Mouse (Mus musculus): Measurements from ENCODE around the gene Mbnl2. TPM values are rescaled to one million over a fixed set of nuclear protein-coding genes. Genes with fewer than 3 reads are reported as not detected.
A peak's percentile ranks its signal among the peaks of the same experiment; 100 is the strongest.

The Mbnl2 gene
- polyA plus RNA-seq, 1 experiment = 24.6 TPM

DNA sequence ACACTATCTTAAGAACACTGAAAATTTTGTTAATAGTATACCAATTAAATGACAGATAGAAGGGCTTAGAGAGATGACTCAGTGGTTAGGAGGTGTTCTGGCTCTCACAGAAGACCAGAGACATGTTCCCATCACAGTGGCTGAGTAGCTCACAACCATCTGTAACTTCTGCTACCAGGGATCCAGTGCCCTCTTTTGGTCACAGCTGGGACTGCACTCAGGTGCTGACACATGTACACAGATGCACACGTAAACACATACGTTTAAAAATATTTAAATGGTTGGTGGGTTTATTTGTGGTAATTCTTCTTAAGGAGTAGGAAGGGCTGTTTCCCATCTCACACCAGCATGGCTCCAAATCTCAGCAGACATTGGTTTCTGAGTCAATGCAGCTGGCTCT is 19.3 kb upstream of the Mbnl2 start:
- Histone ChIP-seq H3K4me3 (replicated peaks; ENCODE audit: control insufficient read depth, low read depth, low read length) (no peak overlapping the region), H3K27ac (ENCODE audit: control insufficient read depth, insufficient read depth, low read depth, low read length, poor library complexity) (no peak overlapping the region), H3K4me1 (ENCODE audit: control insufficient read depth, insufficient read depth, low read length) (no peaks in the 10 kb centered on the region)
- 91% methylated on average over 2 of the region's 2 CpGs for WGBS
- TF ChIP-seq POLR2A (IDR thresholded peaks at IDR 0.05; ENCODE audit: borderline replicate concordance, control insufficient read depth, low read depth, low read length) (no peak), CTCF (IDR thresholded peaks at IDR 0.05; ENCODE audit: control insufficient read depth, insufficient read depth, low read length) (peak; percentile 15; the same call in 1 of the 2 replicates)

DNA sequence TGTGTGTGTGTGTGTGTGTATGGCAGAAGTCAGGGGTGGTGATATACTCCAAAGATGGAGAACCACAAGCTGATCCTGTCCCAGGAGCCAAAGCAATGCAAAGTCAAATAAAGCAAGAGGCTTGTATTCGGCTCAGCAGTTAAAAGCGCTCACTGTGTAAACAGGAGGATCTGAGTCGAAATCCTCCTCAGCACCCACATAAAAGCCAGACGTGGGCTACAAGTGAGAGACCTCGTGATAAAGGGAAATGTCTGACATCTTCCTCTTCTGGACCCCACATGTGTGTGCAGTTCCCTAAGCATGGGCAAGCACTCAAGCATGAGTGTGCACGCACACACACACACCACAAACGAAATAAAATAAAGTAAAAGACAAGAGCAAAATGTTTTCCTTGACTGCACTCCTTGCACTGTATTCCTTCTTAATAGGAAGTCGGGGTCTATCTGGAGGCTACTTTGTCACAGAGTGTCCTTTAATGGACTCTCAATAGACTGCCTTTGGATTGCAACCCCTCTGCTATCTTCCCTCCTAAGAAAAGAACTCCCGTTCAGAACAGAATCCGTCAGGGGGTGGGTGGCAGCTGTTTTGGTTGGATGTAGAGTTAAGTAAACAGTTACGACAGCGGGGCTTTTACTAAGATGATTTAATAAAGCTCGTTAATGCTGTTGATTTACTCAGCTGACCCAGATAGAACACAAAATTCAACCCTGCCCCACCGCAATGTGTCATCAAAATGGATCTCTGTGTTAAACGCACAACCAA is 18.7 kb upstream of the Mbnl2 start:
- 77% methylated on average over 15 of the region's 15 CpGs for WGBS

DNA sequence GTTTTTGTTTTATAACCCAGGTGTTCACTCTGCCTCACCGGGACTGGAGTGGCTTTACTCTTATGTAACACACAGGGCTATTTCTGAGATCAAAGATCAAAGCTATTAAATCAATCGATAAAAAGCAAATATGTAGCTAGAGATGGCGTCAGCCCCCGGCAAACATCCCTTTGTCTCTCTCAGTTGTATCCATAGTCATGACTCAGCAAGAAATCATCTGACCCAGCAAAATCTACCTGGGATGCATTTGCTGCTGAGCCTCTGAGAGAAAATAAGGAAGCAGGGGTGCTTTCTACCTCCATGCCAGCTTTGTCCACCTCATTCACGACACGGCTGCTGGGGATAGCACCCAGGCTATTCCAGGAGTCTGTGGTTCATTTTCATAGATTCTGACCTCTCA is 18.0 kb upstream of the Mbnl2 start:
- H3K4me1 ChIP-seq (ENCODE audit: control insufficient read depth, insufficient read depth, low read length) = no peaks in the 10 kb centered on the region
- WGBS = 79% methylated on average over 6 of the region's 6 CpGs
- TF ChIP-seq CTCF (IDR thresholded peaks at IDR 0.05; ENCODE audit: control insufficient read depth, insufficient read depth, low read length) = no peak
- TF ChIP-seq POLR2A (IDR thresholded peaks at IDR 0.05; ENCODE audit: borderline replicate concordance, control insufficient read depth, low read depth, low read length) = no peak
- H3K4me3 ChIP-seq (replicated peaks; ENCODE audit: control insufficient read depth, low read depth, low read length) = no peak overlapping the region
- no peak overlapping the region for H3K27ac ChIP-seq (ENCODE audit: control insufficient read depth, insufficient read depth, low read depth, low read length, poor library complexity)

More for the DNA sequence above, 18.7 kb upstream of the Mbnl2 start:
- Histone ChIP-seq H3K4me3 (replicated peaks; ENCODE audit: control insufficient read depth, low read depth, low read length) (no peak overlapping the region), H3K4me1 (ENCODE audit: control insufficient read depth, insufficient read depth, low read length) (no peaks in the 10 kb centered on the region), H3K27ac (ENCODE audit: control insufficient read depth, insufficient read depth, low read depth, low read length, poor library complexity) (no peak overlapping the region)
- TF ChIP-seq POLR2A (IDR thresholded peaks at IDR 0.05; ENCODE audit: borderline replicate concordance, control insufficient read depth, low read depth, low read length) (no peak), CTCF (IDR thresholded peaks at IDR 0.05; ENCODE audit: control insufficient read depth, insufficient read depth, low read length) (no peak)

DNA sequence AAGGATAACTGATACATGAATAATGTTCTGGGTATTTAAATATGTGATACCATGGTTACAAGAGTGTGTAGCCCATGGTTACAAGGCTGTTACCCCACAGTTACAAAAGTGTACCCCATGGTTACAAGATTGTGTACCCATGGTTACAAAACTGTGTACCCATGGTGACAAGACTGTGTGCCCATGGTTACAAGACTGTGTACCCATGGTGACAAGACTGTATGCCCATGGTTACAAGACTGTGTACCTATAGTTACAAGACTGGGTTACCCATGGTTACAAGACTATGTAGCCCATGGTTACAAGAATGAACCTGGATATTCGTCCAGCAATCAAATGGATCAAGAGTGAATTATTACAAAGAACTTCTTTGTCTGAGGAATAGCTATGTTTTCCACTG is 16.0 kb upstream of the Mbnl2 start:
- peaks cover 2% of the 10 kb centered on the region; the same call in 1 of the 2 replicates for H3K4me1 ChIP-seq (ENCODE audit: control insufficient read depth, insufficient read depth, low read length)
- no peak overlapping the region for H3K4me3 ChIP-seq (replicated peaks; ENCODE audit: control insufficient read depth, low read depth, low read length)
- no peak overlapping the region for H3K27ac ChIP-seq (ENCODE audit: control insufficient read depth, insufficient read depth, low read depth, low read length, poor library complexity)
- no peak for TF ChIP-seq CTCF (IDR thresholded peaks at IDR 0.05; ENCODE audit: control insufficient read depth, insufficient read depth, low read length)
- TF ChIP-seq POLR2A (IDR thresholded peaks at IDR 0.05; ENCODE audit: borderline replicate concordance, control insufficient read depth, low read depth, low read length) = no peak
- 73% methylated on average over 1 of the region's 1 CpGs for WGBS

DNA sequence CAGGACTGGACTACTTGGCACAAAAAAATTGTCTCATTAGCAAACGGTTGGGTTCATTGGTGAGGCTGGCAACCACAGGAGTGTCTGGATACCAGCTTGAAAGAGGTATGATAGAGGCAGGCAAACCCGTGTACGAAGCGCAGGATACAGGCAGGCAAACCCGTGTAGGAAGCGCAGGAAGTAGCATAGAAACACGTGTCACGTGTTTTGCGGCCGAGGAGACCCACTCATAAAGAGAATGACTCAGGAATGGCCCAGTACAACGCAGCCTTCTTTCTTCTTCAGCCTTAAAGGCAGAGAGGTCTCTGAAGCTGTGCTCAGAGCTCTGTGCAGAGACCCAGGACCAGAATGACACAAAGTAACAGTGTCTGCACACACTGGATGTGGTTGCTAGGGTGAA is 13.9 kb upstream of the Mbnl2 start:
- Histone ChIP-seq H3K4me3 (replicated peaks; ENCODE audit: control insufficient read depth, low read depth, low read length) (no peak overlapping the region), H3K27ac (ENCODE audit: control insufficient read depth, insufficient read depth, low read depth, low read length, poor library complexity) (no peak overlapping the region), H3K4me1 (ENCODE audit: control insufficient read depth, insufficient read depth, low read length) (peaks cover 2% of the 10 kb centered on the region; the same call in 1 of the 2 replicates)
- TF ChIP-seq CTCF (IDR thresholded peaks at IDR 0.05; ENCODE audit: control insufficient read depth, insufficient read depth, low read length) (no peak), POLR2A (IDR thresholded peaks at IDR 0.05; ENCODE audit: borderline replicate concordance, control insufficient read depth, low read depth, low read length) (no peak)
- WGBS = 77% methylated on average over 11 of the region's 11 CpGs

GRCm38 (mm10) chr14:120262660-120263379 is 12.6 kb upstream of the Mbnl2 start:
- TF ChIP-seq CTCF (IDR thresholded peaks at IDR 0.05; ENCODE audit: control insufficient read depth, insufficient read depth, low read length) (no peak), POLR2A (IDR thresholded peaks at IDR 0.05; ENCODE audit: borderline replicate concordance, control insufficient read depth, low read depth, low read length) (no peak)
- Histone ChIP-seq H3K4me1 (ENCODE audit: control insufficient read depth, insufficient read depth, low read length) (peaks cover 2% of the 10 kb centered on the region; the same call in 1 of the 2 replicates), H3K27ac (ENCODE audit: control insufficient read depth, insufficient read depth, low read depth, low read length, poor library complexity) (0 out of 2 replicates have a peak overlapping the region, but pooled peaks have one; percentile 3), H3K4me3 (replicated peaks; ENCODE audit: control insufficient read depth, low read depth, low read length) (peak overlapping the region; percentile 29)
- WGBS = 56% methylated on average over 14 of the region's 14 CpGs

DNA sequence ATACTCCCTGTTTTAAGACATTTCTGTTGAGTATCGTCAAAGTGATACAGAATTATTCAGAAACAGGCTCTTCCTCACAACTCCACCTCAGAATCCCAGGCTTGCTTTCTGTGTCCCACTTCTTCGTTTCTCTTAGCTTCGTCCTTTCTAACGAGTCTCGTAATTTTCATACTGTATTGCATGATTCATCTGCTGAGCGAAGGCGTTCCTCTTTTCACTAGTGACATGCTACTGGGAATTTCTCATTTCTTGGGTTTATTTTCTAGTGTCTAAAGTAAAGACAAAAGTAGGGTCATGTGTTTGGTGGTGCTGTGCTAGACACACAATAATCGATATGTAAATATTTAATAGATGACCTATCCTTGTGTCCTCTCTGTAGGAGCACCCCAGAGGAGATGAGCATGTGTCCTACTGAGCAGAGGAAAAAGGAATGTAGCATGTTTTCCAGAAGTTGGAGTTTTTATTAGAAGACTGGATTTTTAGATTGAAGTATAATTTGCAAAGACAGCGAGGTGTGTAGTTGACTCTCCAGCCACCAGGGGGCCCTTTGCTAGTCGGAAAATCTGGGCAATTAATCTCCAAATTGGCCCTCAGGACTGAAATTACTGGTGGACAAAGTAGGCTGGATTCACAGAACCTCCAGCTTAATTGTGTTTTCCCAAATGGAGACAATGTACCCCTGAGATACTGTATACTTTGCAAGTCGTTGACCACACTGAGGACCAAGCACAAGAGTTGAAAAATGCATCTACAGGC is 11.9 kb upstream of the Mbnl2 start:
- Histone ChIP-seq H3K4me1 (ENCODE audit: control insufficient read depth, insufficient read depth, low read length) (peaks cover 2% of the 10 kb centered on the region; the same call in 1 of the 2 replicates), H3K4me3 (replicated peaks; ENCODE audit: control insufficient read depth, low read depth, low read length) (peak overlapping the region; percentile 29), H3K27ac (ENCODE audit: control insufficient read depth, insufficient read depth, low read depth, low read length, poor library complexity) (no peak overlapping the region)
- WGBS = 42% methylated on average over 11 of the region's 11 CpGs
- TF ChIP-seq CTCF (IDR thresholded peaks at IDR 0.05; ENCODE audit: control insufficient read depth, insufficient read depth, low read length) (peak; percentile 51), POLR2A (IDR thresholded peaks at IDR 0.05; ENCODE audit: borderline replicate concordance, control insufficient read depth, low read depth, low read length) (no peak)

DNA sequence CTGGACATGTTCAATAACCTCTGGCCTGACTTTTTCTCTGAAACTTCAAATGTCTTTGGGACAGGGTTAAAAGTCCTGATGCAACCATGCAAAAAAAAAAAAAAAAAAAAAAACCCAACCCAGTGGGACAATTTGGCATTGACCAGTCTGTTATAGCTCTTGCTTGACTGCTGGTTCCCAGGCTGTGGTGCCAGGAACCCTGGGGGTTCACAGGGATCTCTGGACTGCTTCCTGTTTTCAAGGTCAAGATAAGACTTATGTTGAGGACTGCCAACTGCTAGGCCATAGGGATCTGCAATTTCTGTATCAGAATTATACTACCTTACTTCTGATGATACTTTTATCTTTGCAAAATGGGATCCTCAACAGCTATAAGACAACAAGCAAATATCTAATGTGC is 9.6 kb upstream of the Mbnl2 start:
- no peak overlapping the region for H3K4me3 ChIP-seq (replicated peaks; ENCODE audit: control insufficient read depth, low read depth, low read length)
- no peak overlapping the region for H3K27ac ChIP-seq (ENCODE audit: control insufficient read depth, insufficient read depth, low read depth, low read length, poor library complexity)
- peaks cover 2% of the 10 kb centered on the region; the same call in 1 of the 2 replicates for H3K4me1 ChIP-seq (ENCODE audit: control insufficient read depth, insufficient read depth, low read length)
- TF ChIP-seq POLR2A (IDR thresholded peaks at IDR 0.05; ENCODE audit: borderline replicate concordance, control insufficient read depth, low read depth, low read length) (no peak), CTCF (IDR thresholded peaks at IDR 0.05; ENCODE audit: control insufficient read depth, insufficient read depth, low read length) (no peak)
